Mouse (Mus musculus): ENCODE results near the gene Brsk2. TPM values are rescaled to one million over a fixed set of nuclear protein-coding genes. Genes with fewer than 3 reads are reported as not detected.
"Not testable (repeated sequence)": the region's sequence is repeated elsewhere in the genome, so short reads cannot be mapped to it uniquely, and the experiment has no call there.

Brsk2 gene
- polyA plus RNA-seq (2017; shearing (Covaris generic)) = under 1 TPM; 0.29 to 0.52 TPM

GRCm38 (mm10) chr7:141948906-141949798, at the start of gene Brsk2:
Gene Brsk2, plus strand, starts transcription at chr7:141949751.
- peak; percentile 97 for ATAC-seq

DNA sequence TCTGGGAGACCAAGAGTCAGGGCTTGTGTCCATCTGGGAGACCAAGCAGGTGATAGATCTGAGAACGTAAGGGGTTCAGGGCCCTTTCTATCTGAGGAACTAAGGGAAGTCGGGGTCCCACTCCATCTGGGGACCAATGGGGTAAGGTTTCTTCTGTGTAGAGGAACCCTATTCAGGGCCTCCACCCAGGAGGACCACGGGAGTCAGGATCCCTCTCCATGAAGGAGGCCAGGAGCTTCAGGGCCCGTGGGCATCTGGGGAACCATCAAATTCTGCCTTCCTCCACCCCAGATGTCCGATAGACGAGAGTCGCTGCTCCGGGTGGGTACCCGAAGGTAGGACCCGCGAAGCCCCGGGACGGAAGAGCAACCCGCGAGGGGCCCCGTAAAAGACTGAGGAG, 47.7 kb upstream of the Brsk2 start:
- ATAC-seq = peak; percentile 12

GRCm38 (mm10) chr7:141902269-141902729, 47.3 kb upstream of the Brsk2 start:
- peak; percentile 93 for ATAC-seq

- no peak for ATAC-seq
Measured at GRCm38 (mm10) chr7:141902791-141903190, 46.8 kb upstream of the Brsk2 start.

GRCm38 (mm10) chr7:141908591-141908990, 41.0 kb upstream of the Brsk2 start:
- ATAC-seq = no peak

GRCm38 (mm10) chr7:141911305-141911704, 38.2 kb upstream of the Brsk2 start:
- no peak for ATAC-seq

- ATAC-seq = no peak
Measured at GRCm38 (mm10) chr7:141918407-141918806, 31.1 kb upstream of the Brsk2 start, which contains the start of gene Tollip. Gene Tollip, minus strand, starts transcription at chr7:141918507.

DNA sequence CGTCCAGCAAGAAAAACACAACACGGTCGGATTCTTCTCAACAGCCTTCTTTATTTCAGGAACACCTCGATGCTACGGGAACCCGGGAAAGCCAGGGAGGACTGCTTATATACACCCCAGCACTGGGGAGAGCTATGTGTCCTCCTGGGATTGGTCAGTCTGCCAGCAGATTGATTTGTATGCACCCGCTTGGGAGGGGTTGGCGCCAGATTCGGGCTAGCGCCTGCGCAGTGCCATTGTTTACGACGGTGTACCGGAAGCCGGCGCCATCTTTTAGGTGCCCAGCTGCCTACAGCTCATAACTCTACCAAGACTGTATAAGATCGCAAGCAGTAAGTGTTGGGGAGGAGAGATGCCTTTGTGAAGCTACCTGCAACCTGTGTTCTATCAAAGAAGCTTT, 25.4 kb upstream of the Brsk2 start:
- not testable (repeated sequence) for ATAC-seq

DNA sequence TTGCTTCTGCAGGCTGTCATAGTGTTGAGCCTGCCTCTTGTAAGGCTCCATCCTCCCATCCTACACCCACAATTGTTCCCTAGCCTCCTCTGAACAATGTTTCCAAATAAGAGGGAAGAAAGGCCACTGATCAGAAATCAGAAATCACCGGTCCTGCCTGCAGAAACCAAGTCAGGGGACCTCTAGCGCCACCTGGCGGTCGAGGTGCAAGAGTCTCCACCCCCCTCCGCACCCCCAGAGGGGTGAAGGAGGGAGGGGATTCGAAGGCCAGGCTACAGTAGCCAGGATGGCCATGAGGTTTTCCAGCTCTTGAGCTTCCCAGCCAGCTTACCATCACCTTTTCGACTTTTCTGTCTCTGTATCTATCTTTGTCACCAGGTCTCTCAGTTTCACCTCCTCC, 24.6 kb upstream of the Brsk2 start:
- peak; percentile 64 for ATAC-seq

DNA sequence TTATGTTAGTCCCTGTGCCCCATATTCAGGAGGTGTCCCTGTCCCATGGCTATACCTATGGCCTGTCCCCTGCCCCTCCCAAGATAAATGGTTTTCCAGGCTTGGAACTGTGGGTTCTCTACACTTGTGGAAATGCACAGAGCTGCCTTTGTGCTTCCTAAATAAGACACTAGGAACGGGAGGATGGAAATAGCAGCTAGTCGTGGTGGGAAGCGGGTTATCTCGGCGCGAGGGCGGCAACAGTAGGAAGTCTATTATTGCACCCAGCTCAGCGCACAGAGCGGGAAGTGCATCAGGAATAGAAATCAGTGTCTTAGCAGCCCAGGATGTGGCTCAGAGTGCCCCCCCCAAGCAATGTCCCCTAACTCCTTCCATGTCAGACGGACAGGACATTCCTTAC, 20.9 kb upstream of the Brsk2 start:
- ATAC-seq = no peak

- ATAC-seq = no peak
Measured at GRCm38 (mm10) chr7:141934128-141934898, 15.2 kb upstream of the Brsk2 start.

- ATAC-seq = no peak
Measured at GRCm38 (mm10) chr7:141934951-141935350, 14.6 kb upstream of the Brsk2 start.

- ATAC-seq = no peak
Measured at GRCm38 (mm10) chr7:141943444-141943843, 6.1 kb upstream of the Brsk2 start.

DNA sequence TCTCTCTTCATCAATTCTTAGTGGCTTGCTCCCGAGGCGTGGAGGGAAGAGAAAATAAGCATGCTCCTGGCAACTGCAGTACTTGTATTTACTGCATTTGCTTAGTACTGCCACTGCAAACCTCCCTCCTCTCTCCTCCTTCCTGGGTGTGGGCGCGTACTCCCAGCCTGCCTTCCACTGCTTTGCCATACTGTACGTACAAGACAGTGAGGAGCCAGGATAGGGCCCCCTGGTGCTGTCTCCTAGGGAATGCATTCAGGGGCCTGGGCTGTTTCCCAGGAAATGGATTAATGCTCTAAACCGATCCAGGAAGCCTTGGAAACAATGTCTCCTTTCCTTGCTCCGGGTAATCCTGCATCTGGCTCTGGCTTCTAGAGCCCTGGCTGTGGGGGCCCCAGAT, 3.6 kb upstream of the Brsk2 start:
- no peak for ATAC-seq

DNA sequence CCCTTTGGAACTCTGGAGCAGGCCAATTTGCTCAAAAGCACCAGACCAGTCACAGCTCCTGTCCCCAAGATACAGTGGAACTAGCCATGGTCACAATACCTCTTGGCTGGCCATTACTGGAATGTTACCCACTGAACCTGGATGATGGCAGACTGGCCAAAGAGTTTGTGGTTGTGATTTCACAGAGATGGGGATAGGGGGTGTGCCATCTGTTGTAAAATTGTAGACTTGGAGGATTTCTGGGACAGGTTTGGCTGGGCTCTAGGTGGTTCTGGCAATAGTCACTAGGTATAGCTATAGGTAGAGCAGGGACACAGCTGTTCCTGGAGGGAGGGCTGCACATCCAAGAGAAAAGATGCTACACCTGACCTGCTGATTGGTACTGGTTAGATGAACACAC, 2.0 kb upstream of the Brsk2 start:
- ATAC-seq = no peak

GRCm38 (mm10) chr7:141948045-141948444, 1.5 kb upstream of the Brsk2 start:
- ATAC-seq = no peak

DNA sequence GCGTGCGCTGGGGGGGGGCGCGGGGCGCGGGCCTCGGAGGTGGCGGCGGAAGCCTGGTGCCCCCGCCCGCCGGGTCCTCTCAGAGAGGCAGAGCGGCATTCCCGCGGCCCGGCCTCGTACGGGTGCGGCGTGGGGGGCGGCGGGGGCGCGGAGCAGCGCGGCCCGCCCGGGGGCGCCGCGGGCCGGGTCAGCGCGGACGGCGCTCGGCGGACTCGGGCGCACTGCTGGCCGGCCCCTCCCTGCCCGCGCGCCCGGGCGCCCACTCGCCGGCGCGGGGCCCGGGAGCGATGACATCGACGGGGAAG, 200 bp downstream of the Brsk2 start:
- no peak for ATAC-seq

DNA sequence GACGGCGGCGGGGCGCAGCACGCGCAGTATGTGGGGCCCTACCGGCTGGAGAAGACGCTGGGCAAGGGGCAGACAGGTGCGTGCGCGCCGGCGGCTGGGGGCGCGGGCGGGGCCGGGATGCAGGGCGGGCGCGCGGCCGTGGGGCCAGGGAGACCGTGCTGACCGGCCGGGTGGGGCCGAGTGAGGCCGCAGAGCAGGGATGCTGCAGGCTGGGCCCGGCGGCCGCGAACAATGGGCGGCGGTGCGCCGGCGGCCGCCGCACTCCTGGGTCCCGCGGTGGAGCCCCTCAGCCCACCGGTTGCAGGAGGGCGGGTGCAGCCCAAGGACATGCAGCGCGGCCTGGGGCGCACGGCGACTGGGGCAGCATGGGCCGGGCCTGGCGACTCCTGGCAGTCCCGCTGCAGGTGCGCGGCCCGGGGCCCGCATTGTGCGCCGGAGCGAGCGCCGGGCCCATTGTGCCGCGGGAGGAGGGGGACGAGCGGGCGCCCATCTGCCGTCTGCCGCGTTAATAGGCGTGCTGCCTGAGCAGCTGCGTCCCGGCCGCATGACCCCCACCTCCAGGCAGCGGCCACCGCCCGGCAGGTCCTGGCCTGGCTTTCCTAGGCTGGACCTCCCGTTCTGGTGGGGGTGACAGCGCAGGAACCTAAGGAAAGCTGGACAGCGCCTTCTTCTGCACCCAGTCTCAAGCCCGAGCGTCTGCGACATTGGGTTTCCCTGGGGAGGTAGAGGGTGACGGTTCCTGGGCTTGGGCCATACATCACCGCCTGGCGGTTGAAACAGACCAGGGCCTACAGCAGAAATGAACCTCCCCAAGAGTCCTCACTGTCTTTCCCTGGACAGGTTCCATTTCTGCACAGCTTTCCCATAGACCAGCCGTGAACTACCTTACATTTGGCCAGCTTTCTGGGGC, 808 bp downstream of the Brsk2 start:
- ATAC-seq = no peak

GRCm38 (mm10) chr7:141951821-141952220, 2.3 kb downstream of the Brsk2 start:
- ATAC-seq = no peak

- ATAC-seq = no peak
Measured at GRCm38 (mm10) chr7:141952920-141953319, 3.4 kb downstream of the Brsk2 start.

- no peak for ATAC-seq
Measured at GRCm38 (mm10) chr7:141953616-141954015, 4.1 kb downstream of the Brsk2 start.

- ATAC-seq = no peak
Measured at GRCm38 (mm10) chr7:141955565-141956173, 6.1 kb downstream of the Brsk2 start.
